Mouse (Mus musculus): ENCODE data around the gene Aurkb. TPM values are rescaled to one million over a fixed set of nuclear protein-coding genes. Genes with fewer than 3 reads are reported as not detected.

Gene Aurkb
- total RNA-seq, 1 experiment = 71.7 TPM

DNA sequence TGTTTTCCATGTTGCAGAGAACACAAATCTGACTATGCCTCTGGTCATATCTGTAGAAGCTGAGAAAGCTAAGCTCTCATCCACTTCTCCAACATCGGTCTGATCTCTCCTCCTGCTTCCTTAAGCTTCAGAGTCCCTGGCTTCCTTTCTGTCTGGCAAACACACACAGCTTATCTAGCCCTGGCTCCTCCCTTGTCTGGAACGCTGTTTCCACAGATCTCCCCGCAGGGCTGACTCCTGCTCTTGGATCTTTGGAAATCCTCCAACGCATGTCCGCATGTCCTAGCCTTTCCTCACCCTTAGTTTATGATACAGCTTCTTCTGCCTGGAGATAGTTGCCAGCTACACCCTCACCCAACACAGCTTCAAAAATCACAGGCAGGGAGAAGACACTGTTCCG is 22.2 kb downstream of the Aurkb start:
- no peak overlapping the region for H3K27ac ChIP-seq (ENCODE audit: insufficient read depth, low read depth, low read length, poor library complexity, severe bottlenecking)
- no peak overlapping the region for H3K9ac ChIP-seq (ENCODE audit: insufficient read depth, low read depth, low read length, poor library complexity, severe bottlenecking)
- H3K9me3 ChIP-seq (ENCODE audit: control insufficient read depth, insufficient read depth, low read depth, low read length) = no peaks in the 10 kb centered on the region
- no peaks in the 10 kb centered on the region for H3K36me3 ChIP-seq (ENCODE audit: control insufficient read depth, insufficient read depth, low read length, poor library complexity, severe bottlenecking)
- TF ChIP-seq ZNF384 (IDR thresholded peaks at IDR 0.05; ENCODE audit: low read depth, low read length) = no peak
- no peak for TF ChIP-seq MAFK (IDR thresholded peaks at IDR 0.05; ENCODE audit: insufficient read depth, low read depth, low read length)
- TF ChIP-seq ZC3H11A (IDR thresholded peaks at IDR 0.05; ENCODE audit: borderline replicate concordance, low read depth, low read length) = no peak
- TF ChIP-seq HCFC1 (IDR thresholded peaks at IDR 0.05; ENCODE audit: borderline replicate concordance, insufficient read depth, low read length) = no peak
- TF ChIP-seq CHD2 (IDR thresholded peaks at IDR 0.05; ENCODE audit: low read depth, low read length) = no peak
- H3K4me1 ChIP-seq (ENCODE audit: control insufficient read depth in 2 of 2, insufficient read depth in 2 of 2, low read length in 2 of 2, poor library complexity in 1 of 2) = peaks cover 5 to 6% of the 10 kb centered on the region in 2 experiments; a peak in 2 of 4 replicates
- no peak for DNase-seq (ENCODE audit: low read depth, low spot score)
- in situ Hi-C loops (cut with MboI; ENCODE audit: low sequenced_read_pairs in 2 of 2, unreplicated experiment in 2 of 2) = no loop called here
- H3K4me3 ChIP-seq (ENCODE audit: insufficient read depth in 1 of 2, low read depth in 1 of 2, low read length in 2 of 2, poor library complexity in 1 of 2, severe bottlenecking in 1 of 2) = no peak overlapping the region

DNA sequence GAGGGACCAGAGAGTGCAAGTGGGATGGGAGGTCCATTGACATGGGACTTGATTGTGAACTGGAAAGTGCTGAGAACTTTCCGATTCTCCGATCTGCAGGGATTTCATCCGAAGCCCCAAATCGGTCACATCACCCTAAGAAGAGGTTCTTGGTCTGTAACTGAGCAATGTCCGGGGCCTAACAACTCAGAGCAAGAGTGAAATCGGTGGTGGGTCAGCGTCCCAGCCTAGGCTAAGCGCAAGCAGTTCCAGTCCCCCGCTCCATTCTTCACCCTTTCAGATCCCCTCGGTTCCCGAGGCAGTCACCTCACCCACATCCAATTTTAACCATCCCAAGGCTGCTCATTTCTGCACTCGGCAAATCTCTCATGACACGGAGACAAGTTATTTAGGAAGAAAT is 24.6 kb downstream of the Aurkb start:
- Histone ChIP-seq H3K4me1 (ENCODE audit: control insufficient read depth in 2 of 2, insufficient read depth in 2 of 2, low read length in 2 of 2, poor library complexity in 1 of 2) (peaks cover 5 to 8% of the 10 kb centered on the region in 2 experiments; a peak in 2 of 4 replicates), H3K36me3 (ENCODE audit: control insufficient read depth, insufficient read depth, low read length, poor library complexity, severe bottlenecking) (no peaks in the 10 kb centered on the region), H3K9ac (ENCODE audit: insufficient read depth, low read depth, low read length, poor library complexity, severe bottlenecking) (peak overlapping the region; percentile 84), H3K27ac (ENCODE audit: insufficient read depth, low read depth, low read length, poor library complexity, severe bottlenecking) (peak overlapping the region; percentile 5), H3K4me3 (ENCODE audit: insufficient read depth in 1 of 2, low read depth in 1 of 2, low read length in 2 of 2, poor library complexity in 1 of 2, severe bottlenecking in 1 of 2) (peak overlapping the region; percentile 69 to 80), H3K9me3 (ENCODE audit: control insufficient read depth, insufficient read depth, low read depth, low read length) (no peaks in the 10 kb centered on the region)
- DNase-seq (ENCODE audit: low read depth, low spot score) = no peak
- in situ Hi-C loops (cut with MboI; ENCODE audit: low sequenced_read_pairs in 2 of 2, unreplicated experiment in 2 of 2) = no loop called here
- TF ChIP-seq CHD2 (IDR thresholded peaks at IDR 0.05; ENCODE audit: low read depth, low read length) (no peak), ZC3H11A (IDR thresholded peaks at IDR 0.05; ENCODE audit: borderline replicate concordance, low read depth, low read length) (no peak), ZNF384 (IDR thresholded peaks at IDR 0.05; ENCODE audit: low read depth, low read length) (no peak), MAFK (IDR thresholded peaks at IDR 0.05; ENCODE audit: insufficient read depth, low read depth, low read length) (no peak), HCFC1 (IDR thresholded peaks at IDR 0.05; ENCODE audit: borderline replicate concordance, insufficient read depth, low read length) (no peak; the same call in 1 of the 2 replicates)

DNA sequence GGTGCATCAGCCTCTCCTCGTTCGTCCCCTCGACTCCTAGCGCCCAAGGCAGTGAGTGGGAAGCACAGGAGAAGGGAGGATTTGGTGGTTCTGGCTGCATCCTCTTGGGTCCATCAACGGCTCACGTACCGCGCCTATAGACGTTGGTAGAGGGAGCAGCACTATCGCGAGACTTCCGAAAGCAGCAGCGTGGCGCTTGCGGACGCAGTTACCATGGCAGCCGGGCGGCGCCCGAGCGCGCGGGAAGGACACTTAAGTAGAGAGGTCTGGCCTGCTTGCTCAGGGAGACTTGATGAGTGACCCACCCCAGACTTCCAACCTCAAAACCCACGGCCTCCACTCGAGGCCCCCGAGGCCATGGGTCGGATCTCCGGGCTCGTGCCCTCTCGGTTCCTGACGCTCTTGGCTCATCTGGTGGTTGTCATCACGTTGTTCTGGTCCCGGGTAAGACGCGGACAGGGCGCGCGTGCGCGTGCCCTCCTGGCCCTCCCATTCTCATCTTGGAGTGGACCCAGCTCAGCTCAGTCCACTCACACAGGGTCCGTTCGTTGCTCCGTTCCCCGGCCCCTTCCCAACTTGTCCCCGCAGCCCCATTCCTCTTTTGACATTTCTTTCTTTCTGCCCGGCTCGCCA is 25.3 kb downstream of the Aurkb start, which contains the start of gene Tmem107:
Tmem107 (plus strand) TSS at position 217 of the 633 bp plus-strand sequence.
- TF ChIP-seq ZNF384 (IDR thresholded peaks at IDR 0.05; ENCODE audit: low read depth, low read length) (no peak), ZC3H11A (IDR thresholded peaks at IDR 0.05; ENCODE audit: borderline replicate concordance, low read depth, low read length) (no peak), CHD2 (IDR thresholded peaks at IDR 0.05; ENCODE audit: low read depth, low read length) (peak; percentile 98), MAFK (IDR thresholded peaks at IDR 0.05; ENCODE audit: insufficient read depth, low read depth, low read length) (no peak), HCFC1 (IDR thresholded peaks at IDR 0.05; ENCODE audit: borderline replicate concordance, insufficient read depth, low read length) (peak; percentile 51; the same call in 1 of the 2 replicates)
- no peaks in the 10 kb centered on the region for H3K9me3 ChIP-seq (ENCODE audit: control insufficient read depth, insufficient read depth, low read depth, low read length)
- in situ Hi-C loops (cut with MboI; ENCODE audit: low sequenced_read_pairs in 2 of 2, unreplicated experiment in 2 of 2) = no loop called here
- peaks cover 5 to 8% of the 10 kb centered on the region in 2 experiments; a peak in 2 of 4 replicates for H3K4me1 ChIP-seq (ENCODE audit: control insufficient read depth in 2 of 2, insufficient read depth in 2 of 2, low read length in 2 of 2, poor library complexity in 1 of 2)
- H3K4me3 ChIP-seq (ENCODE audit: insufficient read depth in 1 of 2, low read depth in 1 of 2, low read length in 2 of 2, poor library complexity in 1 of 2, severe bottlenecking in 1 of 2) = peak within 1 kb of the TSS; percentile 69 to 80
- H3K36me3 ChIP-seq (ENCODE audit: control insufficient read depth, insufficient read depth, low read length, poor library complexity, severe bottlenecking) = no peaks in the 10 kb centered on the region
- peak within 1 kb of the TSS; percentile 84 for H3K9ac ChIP-seq (ENCODE audit: insufficient read depth, low read depth, low read length, poor library complexity, severe bottlenecking)
- peak; percentile 83 for DNase-seq (ENCODE audit: low read depth, low spot score)
- H3K27ac ChIP-seq (ENCODE audit: insufficient read depth, low read depth, low read length, poor library complexity, severe bottlenecking) = peak within 1 kb of the TSS; percentile 5

DNA sequence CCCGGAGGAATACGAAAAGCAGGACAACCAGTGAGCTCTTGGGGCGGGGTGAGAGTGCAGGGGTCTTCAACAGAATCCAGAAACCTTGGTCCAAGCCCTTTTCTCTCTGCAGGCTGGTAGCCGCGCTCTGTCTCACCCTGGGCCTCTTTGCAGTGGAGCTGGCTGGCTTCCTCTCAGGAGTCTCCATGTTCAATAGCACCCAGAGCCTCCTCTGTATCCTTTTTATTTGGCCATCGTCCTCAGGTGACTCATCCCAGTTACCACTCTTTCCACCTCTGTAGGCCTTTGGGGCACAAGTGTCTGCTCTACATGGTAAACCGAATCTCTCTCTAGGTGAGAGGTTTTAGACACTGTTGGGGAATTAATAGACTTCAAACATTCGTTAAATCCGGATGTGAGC is 25.8 kb downstream of the Aurkb start:
- Histone ChIP-seq H3K9ac (ENCODE audit: insufficient read depth, low read depth, low read length, poor library complexity, severe bottlenecking) (peak overlapping the region; percentile 79), H3K36me3 (ENCODE audit: control insufficient read depth, insufficient read depth, low read length, poor library complexity, severe bottlenecking) (no peaks in the 10 kb centered on the region), H3K27ac (ENCODE audit: insufficient read depth, low read depth, low read length, poor library complexity, severe bottlenecking) (no peak overlapping the region), H3K4me1 (ENCODE audit: control insufficient read depth in 2 of 2, insufficient read depth in 2 of 2, low read length in 2 of 2, poor library complexity in 1 of 2) (peaks cover 5 to 8% of the 10 kb centered on the region in 2 experiments; a peak in 2 of 4 replicates), H3K9me3 (ENCODE audit: control insufficient read depth, insufficient read depth, low read depth, low read length) (no peaks in the 10 kb centered on the region), H3K4me3 (ENCODE audit: insufficient read depth in 1 of 2, low read depth in 1 of 2, low read length in 2 of 2, poor library complexity in 1 of 2, severe bottlenecking in 1 of 2) (peak overlapping the region; percentile 69 to 80)
- TF ChIP-seq HCFC1 (IDR thresholded peaks at IDR 0.05; ENCODE audit: borderline replicate concordance, insufficient read depth, low read length) (no peak), CHD2 (IDR thresholded peaks at IDR 0.05; ENCODE audit: low read depth, low read length) (no peak), ZC3H11A (IDR thresholded peaks at IDR 0.05; ENCODE audit: borderline replicate concordance, low read depth, low read length) (no peak), ZNF384 (IDR thresholded peaks at IDR 0.05; ENCODE audit: low read depth, low read length) (no peak), MAFK (IDR thresholded peaks at IDR 0.05; ENCODE audit: insufficient read depth, low read depth, low read length) (no peak)
- DNase-seq (ENCODE audit: low read depth, low spot score) = no peak
- in situ Hi-C loops (cut with MboI; ENCODE audit: low sequenced_read_pairs in 2 of 2, unreplicated experiment in 2 of 2) = no loop called here
